24 mouse cellular contexts compared by ENCODE assay signal in genomic region chr12:116340160-116340559, GRCm38 (mm10).
"Had no signal": no experiment of that assay in that cellular context is flagged by ENCODE, and none has a peak within 500 bp of the region (broad histone marks: within the 10 kb centered on the region; RNA-seq: fewer than 3 reads in every experiment).

No protein-coding gene starts in this region.

- ATAC-seq: hindbrain, postnatal 0 days; intestine, embryonic 16.5 days had no signal

- H3K9ac ChIP-seq: heart, embryonic 13.5 days; heart, embryonic 15.5 days; hindbrain, embryonic 13.5 days; hindbrain, embryonic 15.5 days; kidney, embryonic 15.5 days; limb, embryonic 12.5 days had no signal

- H3K4me2 ChIP-seq: heart, embryonic 11.5 days; heart, embryonic 13.5 days; heart, embryonic 15.5 days; hindbrain, embryonic 13.5 days; hindbrain, embryonic 15.5 days; kidney, embryonic 15.5 days; limb, embryonic 12.5 days had no signal

- H3K27me3 ChIP-seq: heart, embryonic 13.5 days; heart, embryonic 15.5 days; hindbrain, embryonic 13.5 days; hindbrain, embryonic 15.5 days; kidney, embryonic 15.5 days; limb, embryonic 12.5 days had no signal

- H3K27ac ChIP-seq: heart, adult 2 months; heart, embryonic 13.5 days; heart, embryonic 15.5 days; hindbrain, embryonic 13.5 days; hindbrain, embryonic 15.5 days; hindbrain, postnatal 0 days; kidney, embryonic 15.5 days; kidney, postnatal 0 days; limb, embryonic 10.5 days; limb, embryonic 12.5 days had no signal

- H3K4me1 ChIP-seq: heart, embryonic 13.5 days; heart, embryonic 15.5 days; hindbrain, embryonic 13.5 days; hindbrain, embryonic 15.5 days; kidney, embryonic 15.5 days; limb, embryonic 10.5 days; limb, embryonic 12.5 days had no signal

- H3K9me3 ChIP-seq: heart, embryonic 13.5 days; heart, embryonic 15.5 days; hindbrain, embryonic 13.5 days; hindbrain, embryonic 15.5 days; kidney, embryonic 15.5 days; limb, embryonic 10.5 days; limb, embryonic 12.5 days had no signal

- DNase-seq: gastrocnemius, postnatal 14 days; gastrocnemius, postnatal 36 days; heart, adult 11 months; heart, adult 2 months; heart, postnatal 14 days; heart, postnatal 36 days; kidney, adult 11 months; kidney, adult 2 months; kidney, adult 9 months; kidney, postnatal 14 days; kidney, postnatal 36 days; layer of hippocampus, adult 9-11 months; layer of hippocampus, postnatal 36 days had no signal

- H3K4me3 ChIP-seq: heart, adult 2 months; heart, embryonic 13.5 days; heart, embryonic 15.5 days; hindbrain, embryonic 13.5 days; hindbrain, embryonic 15.5 days; kidney, embryonic 15.5 days; limb, embryonic 10.5 days; limb, embryonic 12.5 days had no signal
